Mouse (Mus musculus) E14TG2a.4 (cell line): ENCODE data around the gene Ccdc136.

ENCODE experiments used
- CTCF ChIP-seq: conservative IDR thresholded peaks from 2 replicates; pipeline ENCODE4 v1.5.1; 2014; ENCODE audit warnings: low read length
- NANOG ChIP-seq: IDR thresholded peaks from 2 replicates; pipeline ENCODE4 v1.6.1; 2014; ENCODE audit warnings: borderline replicate concordance, low read length, mixed read lengths

DNA sequence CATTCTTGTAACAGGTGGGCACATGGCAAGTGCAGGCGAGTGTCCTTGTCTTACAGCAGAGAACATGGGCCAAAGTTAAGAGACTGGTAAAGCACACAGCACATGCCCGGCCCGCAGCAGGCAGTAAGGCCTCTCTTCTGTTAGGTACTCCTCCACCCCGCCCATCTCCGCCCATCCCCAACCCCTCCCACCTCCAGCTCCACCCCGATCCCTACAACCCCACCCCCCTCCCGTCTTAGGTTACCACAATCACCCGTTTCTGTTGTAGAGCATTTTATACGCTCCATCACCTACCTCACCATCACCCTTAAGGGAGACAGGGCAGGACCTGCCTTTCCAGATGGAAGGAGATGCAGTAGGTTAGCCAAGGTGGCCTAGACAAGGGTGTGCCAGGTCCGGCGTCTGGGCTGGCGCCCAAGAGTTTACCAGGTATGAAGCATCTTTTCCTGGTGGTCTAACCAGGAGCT lies 8.0 kb upstream of the Ccdc136 start, which contains the start of gene Opn1sw:
- TF ChIP-seq CTCF (no peak), NANOG (no peak)
